Mouse (Mus musculus): Measurements from ENCODE around the gene Tmc4.
"Not testable (repeated sequence)": the region's sequence is repeated elsewhere in the genome, so short reads cannot be mapped to it uniquely, and the experiment has no call there.

The Tmc4 gene

DNA sequence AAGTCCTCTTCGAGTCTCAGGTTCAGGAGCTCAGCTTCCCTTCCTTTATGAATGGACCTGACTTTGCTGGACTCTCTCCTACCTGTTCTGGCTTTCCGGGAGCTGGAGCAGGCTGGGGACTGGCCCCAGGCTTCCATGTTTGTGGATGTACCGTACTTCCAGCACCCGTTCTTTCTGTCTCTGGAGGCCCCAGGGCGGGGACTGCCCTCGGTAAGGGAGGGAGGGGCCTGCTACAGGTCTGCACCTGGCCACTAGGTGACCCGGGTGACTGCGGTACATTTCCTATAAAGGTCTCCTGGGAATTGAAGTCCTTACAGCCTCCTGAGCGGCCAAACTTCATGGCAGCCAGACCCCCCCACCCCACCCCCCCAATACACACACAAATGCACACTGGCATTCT, at the start of gene Tmc4:
Gene Tmc4 (minus strand): TSS at position 212 of the 400 bp plus-strand sequence.
- DNase-seq (ENCODE audit: low read depth), result no peak

DNA sequence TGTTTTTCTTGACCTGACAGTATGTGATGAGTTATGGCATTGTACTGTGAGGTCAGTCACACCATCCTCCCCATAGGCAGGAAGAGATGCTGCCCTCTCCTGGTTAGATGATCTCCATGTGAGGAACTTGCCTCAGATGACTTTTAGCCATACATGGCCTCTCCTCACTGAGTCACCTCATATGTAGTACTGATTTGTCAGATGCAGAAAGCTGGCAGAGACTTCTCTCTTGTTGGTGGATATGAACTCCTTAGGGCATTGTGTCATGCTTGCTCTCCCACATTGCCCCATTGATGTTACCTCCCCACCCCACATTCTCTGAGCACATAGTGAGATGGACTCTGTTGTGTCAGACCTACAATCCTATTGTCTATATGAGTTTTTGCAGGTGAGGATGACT, 48.1 kb upstream of the Tmc4 start:
- DNase-seq (ENCODE audit: low read depth), result not testable (repeated sequence)

DNA sequence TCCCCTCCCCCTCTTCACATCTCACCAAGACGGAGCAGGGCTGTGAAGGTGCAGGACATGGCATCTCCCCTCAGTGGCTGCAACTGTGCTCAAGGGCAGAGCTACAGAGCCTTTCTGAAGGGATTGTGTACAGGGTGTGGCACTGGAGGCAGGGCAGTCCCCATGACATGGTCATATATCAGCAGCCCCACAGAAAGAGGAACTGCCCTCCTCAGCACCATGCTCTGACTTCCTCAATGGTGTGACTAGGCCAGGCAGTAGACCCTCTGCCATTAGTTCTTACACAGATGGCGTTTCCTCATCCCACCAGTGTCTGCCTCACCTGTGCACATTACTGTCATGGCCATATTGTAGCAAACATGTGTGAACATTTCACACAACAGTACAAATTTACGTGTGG, 42.9 kb upstream of the Tmc4 start, which contains the start of gene Pirb:
Gene Pirb (minus strand): TSS at position 124 of the 400 bp plus-strand sequence.
- DNase-seq (ENCODE audit: low read depth), result not testable (repeated sequence)

DNA sequence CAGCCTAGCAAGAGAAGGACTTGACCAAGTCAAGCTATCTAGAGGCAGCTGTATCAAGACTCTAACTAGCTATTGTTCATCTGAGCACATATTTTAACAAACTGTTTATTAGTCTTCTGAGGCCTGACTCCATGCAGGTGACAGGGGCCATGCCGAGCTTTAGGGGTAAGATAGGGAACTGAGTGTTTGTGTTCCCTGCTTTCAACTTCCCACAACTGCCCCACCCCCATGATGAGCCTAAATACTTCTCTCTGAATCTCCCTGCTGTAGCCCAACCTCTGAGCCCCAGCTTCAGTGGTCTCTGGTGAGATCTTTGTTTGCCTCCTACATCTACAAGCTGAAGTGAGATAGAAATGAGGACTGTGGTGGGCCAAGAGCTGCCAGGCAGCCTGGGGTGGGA, 37.9 kb upstream of the Tmc4 start:
- no peak for DNase-seq (ENCODE audit: low read depth)

DNA sequence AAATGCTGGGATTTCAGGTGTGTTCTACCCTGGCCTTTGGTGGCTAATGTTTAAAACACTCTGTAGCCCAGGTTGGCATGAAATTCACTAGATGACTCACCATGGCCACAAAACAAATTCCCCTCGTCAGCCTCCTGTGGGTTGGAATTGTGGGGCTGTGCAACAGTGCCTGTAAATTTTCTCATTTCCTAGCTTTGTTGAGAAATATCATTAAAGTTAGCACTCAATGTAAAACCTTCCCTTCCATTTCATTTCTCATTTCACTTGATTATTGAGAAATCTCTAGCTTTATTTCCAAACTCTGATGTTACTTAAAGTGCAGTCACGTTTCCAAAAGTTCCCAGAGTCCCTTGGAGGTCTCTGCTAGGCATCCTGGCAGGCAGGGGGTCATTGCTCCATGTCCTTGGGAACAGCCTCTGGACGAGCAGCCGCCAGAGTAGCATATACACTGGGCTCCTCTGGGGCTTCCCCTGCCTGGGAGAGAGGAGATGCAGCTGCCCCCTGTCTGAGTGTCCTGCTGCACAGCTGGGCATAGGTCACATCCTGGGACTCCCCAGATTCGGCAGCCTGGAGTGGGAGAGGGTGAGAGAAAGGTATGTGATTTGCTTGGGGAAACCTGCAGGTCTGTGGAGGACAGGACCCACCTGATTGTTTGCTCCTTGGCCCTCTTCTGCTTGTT, 35.0 kb upstream of the Tmc4 start:
- no peak for DNase-seq (ENCODE audit: low read depth)

DNA sequence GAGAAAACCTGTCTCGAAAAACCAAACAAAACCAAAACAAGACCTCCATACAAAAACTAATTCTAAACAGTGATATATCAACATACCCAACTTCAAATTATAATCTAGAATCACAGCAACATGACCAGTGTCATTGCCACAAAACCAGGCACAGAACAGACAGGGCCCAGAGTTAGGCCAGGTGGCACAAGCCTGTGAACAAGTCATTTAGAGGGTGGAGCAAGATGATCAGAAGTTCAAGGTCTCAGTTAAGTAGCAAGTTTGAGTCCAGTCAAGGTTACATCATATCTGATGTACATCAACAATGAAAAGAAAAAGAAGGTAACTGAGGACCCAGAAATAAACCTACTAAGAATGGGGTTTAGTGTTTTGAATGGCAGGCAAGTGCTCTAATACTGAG, 31.6 kb upstream of the Tmc4 start:
- no peak for DNase-seq (ENCODE audit: low read depth)

DNA sequence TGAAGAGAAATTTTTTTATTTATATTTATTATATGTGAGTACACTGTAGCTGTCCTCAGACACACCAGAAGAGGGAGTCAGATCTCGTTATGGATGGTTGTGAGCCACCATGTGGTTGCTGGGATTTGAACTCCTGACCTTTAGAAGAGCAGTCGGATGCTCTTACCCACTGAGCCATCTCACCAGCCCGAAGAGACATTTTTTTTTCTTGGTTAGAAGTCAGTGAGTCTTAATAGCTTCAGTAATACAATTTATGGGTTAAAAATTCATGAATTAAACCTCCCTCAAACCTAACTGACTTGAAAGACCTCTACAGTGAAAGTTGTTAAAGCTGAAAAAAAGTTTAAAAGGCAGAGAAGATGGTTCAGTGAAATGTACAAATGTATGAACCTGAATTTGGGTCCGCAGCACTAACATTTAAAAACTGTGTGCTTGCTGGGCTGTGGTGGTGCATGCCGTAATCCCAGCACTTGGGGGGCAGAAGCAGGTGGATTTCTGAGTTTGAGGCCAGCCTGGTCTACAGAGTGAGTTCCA, 31.2 kb upstream of the Tmc4 start:
- not testable (repeated sequence) for DNase-seq (ENCODE audit: low read depth)

DNA sequence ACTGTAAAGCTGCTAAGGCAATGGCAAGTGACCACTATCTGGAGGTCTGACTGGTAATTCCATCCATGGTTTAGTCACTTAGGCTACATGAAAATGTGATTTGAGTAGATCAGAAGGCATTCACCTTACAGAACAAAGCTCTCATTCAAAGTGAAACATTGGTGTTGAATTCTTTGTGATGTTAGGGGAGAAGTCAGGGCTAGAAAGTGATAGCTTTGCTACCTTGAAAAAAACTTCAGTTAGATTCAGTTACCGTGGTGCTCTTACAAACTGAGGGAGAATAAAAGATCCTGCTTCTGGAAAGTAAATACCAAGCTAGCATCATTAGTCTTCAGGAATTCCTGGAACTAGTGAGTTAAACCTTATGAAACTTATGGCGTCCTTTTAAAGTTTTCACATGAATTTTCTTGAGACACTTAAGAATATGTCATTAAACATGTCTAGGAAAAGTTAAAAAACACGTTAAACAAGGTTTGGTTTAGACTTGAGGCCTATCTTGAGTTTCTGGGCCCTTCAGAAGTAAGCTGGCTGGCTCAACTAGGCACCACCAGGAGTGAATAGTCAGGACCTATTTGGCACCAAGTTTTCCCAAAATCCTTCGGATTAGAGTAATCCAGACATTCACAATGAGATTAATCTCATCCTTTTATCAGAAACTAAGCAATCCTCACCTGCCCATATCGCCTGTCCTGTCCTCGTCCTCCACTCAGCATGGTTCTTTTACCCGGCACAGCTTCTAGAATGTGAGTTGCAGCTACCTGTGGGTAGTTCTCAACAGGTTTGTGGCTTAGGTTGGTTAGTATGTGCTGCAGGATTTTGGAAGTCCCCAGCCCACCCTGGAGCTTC, 30.4 kb upstream of the Tmc4 start:
- DNase-seq (ENCODE audit: low read depth), result no peak

DNA sequence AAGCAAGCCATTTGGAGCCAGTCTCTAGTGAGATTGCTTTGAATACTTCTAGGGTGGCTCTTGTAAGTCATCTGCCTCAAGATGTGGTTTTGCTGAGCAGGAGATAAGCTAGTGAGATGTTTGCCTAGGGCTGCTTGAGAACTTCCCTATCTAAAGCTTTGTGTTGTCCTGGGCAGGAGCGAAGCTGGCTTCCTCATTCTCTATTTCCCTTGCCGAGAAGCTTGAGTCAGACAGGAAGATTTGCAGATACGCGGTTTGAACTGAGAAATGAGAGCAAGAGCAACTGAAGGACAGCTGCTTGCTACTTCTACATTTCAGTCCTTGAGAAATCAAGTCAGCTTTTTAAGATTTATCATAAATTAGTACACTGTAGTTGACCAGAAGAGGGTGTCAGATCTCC, 29.7 kb upstream of the Tmc4 start:
- peak; percentile 77 for DNase-seq (ENCODE audit: low read depth)

DNA sequence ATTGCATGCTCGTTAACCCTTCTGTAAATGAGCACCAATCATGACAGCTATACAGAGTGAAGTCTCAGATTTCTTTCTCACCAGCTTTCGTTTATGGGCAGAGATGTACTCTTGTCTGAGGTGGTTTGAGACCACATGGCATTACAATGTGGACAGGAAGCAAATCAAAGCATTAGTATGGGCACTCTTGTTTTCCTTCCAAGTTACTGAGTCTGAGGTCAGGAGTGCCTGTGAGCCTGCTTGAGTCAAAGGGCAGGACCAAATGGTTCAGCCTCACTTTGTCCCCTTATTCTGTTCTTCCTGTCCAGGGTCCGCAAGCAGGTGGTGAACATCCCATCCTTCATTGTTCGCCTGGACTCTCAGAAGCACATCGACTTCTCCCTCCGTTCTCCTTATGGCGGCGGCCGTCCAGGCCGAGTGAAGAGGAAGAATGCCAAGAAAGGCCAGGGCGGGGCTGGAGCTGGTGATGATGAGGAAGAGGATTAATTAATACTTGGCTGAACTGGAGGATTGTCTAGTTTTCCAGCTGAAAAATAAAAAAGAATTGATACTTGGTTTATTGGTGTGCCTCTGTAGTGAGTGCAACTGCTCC, 29.1 kb upstream of the Tmc4 start:
- DNase-seq (ENCODE audit: low read depth), result no peak

DNA sequence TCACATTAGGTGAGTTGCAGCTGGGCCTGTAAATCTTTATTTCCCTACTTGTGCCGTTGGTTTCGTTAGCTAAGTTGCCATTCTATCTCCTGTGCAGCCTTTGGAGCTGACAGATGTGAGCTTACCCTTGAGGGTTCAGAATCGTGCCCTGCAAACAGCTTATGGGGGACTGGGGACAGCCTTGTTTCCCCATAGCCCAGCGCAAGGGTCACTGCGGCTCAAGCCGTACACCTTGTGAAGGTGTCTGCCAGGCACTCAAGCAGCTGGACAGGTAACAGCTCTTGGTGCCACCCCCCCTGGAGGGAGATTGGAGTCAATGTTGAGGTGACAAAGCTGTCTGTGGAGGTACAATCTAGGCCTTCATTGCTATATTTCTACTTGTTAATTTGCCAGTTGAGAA, 28.6 kb upstream of the Tmc4 start:
- no peak for DNase-seq (ENCODE audit: low read depth)

DNA sequence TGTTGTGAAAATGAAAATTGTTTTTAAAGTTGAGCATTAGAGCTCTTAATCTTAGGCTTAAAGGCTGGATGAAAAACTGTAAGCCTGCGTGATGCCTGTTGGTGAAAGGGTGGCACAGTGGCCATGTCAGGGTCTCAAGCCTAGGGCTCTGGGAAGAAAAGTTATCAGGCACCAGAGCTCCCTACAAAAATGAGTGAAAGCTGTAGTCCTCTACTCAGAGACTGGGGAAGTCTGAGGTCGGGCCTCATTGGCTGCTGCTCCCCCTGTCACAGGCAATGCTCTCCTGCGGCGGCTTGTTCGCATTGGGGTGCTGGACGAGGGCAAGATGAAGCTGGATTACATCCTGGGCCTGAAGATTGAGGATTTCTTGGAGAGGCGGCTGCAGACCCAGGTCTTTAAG, 28.1 kb upstream of the Tmc4 start:
- not testable (repeated sequence) for DNase-seq (ENCODE audit: low read depth)

DNA sequence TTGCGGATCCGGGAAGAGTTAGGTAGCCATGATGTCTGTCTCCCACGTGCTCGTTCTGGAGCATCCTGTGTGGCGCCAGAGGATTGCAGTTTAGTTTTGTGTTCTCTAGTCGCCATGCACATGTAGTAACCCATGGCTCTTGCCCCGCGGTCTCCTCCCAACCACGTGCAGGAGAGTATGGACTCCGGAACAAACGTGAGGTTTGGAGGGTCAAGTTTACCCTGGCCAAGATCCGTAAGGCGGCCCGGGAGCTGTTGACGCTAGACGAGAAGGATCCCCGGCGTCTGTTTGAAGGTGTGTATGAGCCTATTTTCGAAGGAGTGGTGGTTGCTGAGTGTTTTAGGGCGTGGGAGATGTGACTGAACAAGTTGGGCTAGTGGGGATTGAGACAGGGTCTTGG, 27.1 kb upstream of the Tmc4 start:
- DNase-seq (ENCODE audit: low read depth), result no peak

DNA sequence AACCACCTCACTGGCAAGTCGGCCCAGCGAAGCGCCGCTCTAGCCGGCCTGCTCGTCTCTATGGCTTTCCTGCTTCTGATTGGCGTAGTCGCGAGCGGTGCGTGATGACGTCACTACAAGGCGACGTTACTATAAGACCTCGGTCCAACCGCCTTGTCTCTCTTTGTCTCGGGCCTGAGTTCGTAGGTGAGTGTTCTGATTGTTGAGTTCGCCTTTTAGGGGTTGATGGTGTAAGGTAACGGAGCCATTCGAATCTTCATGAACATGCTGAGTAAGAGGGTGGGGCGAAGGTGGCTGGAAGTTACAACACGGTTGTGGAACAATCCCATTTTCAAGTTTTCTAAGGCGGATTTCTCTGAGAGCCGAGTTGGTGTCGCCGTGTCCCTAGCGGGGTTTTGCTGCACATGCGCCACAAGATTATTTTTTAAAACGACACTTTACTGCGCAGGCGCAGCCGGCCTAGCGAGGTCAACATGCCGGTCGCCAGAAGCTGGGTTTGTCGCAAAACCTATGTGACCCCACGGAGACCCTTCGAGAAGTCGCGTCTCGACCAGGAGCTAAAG, 26.6 kb upstream of the Tmc4 start, which contains the start of gene Rps9:
Gene Rps9 (plus strand): TSS at position 115 of the 563 bp plus-strand sequence.
- peak; percentile 94 for DNase-seq (ENCODE audit: low read depth)

DNA sequence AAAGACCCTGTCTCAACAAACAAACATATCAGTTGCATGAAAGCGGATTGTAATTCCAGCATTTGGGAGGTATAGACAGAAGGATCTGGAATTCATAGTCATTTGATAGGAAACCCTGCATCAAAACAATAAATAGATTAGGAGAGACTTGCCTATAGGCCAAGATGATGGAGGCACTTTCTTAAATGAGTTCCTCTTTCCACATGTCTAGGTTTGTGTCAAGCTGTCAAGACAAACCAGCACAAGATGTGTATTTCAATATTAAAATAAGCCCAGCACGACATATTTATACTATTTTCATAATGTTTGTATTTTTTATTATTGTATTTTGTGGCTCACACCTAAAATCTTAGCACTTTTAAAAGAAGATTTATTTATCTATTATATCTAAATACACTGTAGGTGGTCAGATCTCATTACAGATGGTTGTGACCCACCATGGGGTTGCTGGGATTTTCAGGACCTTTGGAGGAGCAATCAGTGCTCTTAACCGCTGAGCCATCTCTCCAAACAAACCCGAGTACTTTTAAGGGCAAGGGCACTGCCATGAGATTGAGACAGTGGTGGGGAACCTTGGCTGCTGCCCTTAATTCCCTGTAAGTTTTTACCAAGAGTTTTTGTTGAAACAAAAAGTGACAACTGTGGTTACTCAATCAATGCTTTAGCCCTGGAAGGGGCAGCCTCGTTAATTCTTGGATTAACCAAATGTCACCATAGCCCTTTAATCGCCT, 26.0 kb upstream of the Tmc4 start:
- DNase-seq (ENCODE audit: low read depth), result no peak

DNA sequence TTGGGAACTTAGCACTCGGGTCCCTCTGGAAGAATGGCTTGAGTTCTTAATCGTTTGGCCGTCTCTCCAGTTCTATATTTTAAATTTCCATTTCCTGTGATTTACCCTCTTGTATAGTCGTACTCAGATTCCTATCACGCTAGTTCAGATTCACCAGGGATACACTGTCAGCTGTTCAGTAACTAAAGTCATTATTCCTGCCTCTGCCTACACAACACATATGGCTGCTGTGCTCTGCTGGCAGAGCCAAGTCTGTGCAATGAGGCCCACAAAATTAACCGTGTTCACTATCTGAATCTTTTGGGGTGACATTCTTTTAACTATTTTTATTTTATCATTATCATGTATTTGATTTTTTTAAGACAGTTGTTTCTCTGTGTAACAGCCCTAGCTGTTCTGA, 21.1 kb upstream of the Tmc4 start:
- DNase-seq (ENCODE audit: low read depth), result no peak

DNA sequence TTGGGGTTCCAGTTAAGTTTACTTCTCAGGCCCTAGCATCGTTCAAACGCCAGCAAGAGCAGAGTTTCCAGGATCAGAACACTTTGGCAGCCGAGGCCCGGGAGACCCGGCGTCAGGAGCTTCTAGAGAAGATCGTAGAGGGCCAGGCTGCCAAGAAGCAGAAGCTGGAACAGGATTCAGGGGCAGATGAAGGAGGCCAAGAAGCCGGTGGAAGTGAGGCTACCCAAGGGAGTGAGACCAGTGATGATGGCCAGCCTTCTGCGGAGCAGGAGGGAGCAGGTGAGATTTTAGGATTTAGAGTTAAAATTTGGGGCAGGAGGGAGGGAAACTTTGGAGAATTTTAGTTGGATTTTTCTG, 17.6 kb upstream of the Tmc4 start:
- DNase-seq (ENCODE audit: low read depth), result not testable (repeated sequence)

DNA sequence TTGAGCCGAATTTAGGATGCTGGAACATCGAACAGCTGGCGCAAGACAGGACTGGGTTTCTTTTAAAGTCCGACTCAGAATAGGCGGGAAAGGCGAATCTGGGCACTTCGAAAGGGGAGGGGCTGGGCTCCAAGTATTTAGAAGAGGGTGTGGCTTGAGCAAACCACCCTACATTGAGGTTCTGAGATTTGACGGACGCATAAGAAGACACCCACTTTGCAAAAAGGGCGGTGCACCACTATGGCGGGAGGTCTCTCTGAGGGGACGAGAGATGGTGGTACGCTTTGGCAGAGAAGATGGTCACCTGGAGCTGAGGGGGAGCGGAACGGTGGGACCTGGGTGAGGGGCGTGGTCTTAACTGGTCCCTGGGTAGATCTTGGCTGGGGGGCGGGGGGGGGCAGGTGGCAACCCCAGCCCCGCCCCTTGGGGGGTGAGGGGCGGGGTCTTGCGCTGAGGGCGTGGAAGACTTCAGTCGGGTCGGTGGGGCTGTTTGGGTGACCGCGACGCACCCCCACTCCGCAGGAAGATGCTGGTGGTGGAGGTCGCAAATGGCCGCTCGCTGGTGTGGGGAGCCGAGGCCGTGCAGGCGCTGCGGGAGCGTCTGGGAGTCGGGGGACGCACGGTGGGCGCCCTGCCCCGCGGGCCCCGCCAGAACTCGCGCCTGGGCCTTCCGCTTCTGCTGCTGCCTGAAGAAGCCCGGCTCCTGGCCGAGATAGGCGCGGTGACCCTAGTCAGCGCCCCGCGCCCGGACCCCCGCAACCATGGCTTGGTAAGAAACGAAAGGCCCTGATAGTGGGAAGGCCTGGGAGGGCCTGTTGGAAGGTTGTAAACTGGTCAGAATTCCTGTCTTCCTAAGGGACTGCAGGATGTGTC, 17.0 kb upstream of the Tmc4 start:
- peak; percentile 76 for DNase-seq (ENCODE audit: low read depth)

DNA sequence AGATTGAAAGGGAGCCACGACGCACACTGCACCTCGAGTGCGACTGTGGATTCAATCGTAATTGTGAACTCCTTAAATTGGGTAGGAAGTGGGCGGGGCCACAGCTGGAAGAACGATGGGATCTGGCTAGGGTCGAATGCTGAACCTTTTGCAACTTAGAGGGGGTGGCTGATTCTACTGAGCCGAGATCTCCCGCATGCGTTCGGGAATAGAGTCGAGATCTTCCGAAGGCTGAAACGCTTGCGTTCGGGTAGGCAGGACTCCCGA, 16.4 kb upstream of the Tmc4 start:
- DNase-seq (ENCODE audit: low read depth), result no peak

DNA sequence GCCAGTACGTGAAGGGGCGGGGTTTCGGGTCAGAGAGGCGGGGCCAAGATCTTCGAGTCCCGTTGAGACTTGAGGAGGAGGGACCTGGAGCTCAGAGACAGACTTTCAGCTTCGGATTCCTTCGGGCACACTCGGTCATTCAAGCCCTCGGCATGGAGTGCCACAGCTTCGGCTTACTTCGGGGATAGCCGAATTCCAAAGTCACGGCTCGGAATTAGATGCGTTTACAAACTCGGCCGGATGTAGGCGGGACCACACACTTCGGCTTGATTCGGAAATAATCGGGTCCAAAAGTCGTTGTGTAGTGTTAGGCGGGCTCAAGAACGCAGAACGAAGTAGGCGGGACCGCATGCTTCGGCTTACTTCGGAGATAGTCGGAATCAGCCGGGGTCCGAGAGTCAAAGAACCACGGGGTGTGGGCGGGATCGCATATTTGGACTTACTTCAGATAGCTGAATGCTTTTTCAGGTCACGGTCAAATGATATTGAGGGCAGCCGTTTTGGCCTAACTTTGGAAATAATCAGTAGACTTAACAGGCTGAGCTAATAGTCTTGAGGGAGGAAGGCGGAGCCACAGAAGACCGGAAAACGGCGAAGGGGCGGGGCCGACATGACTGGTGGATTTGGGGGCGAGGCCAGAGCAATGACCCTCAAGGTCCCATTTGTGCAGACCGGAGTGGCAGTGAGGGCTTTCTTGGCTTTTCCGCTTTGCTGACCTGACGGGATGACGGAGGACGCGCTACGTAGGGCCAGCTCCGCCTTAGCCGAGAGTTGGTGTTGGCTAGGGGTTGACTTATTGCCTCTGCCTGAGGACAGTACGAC, 15.8 kb upstream of the Tmc4 start, which contains the start of gene Mboat7:
Gene Mboat7 (minus strand): TSS at position 537 of the 822 bp plus-strand sequence.
- DNase-seq (ENCODE audit: low read depth), result peak; percentile 97
